Mouse (Mus musculus): ENCODE results near the gene Nkain1. TPM values are rescaled to one million over a fixed set of nuclear protein-coding genes. Genes with fewer than 3 reads are reported as not detected.

Nkain1 gene
- total RNA-seq, 2 experiments from 2014 or later: 4.0 to 7.7 TPM

- intact Hi-C loops (cut with DNase I): no loop called here
Observed at GRCm38 (mm10) chr4:130552312-130553120, 21.5 kb downstream of the Nkain1 start.

GRCm38 (mm10) chr4:130550511-130550910, 23.5 kb downstream of the Nkain1 start:
- intact Hi-C loops (cut with DNase I): no loop called here
- DNase-seq: no peak

More at GRCm38 (mm10) chr4:130552312-130553120, 21.5 kb downstream of the Nkain1 start:
- no peak for DNase-seq

- intact Hi-C loops (cut with DNase I): no loop called here
- no peak for DNase-seq
Observed at GRCm38 (mm10) chr4:130549189-130549588, 24.8 kb downstream of the Nkain1 start.

GRCm38 (mm10) chr4:130546798-130547562, 27.0 kb downstream of the Nkain1 start:
- intact Hi-C loops (cut with DNase I): no loop called here
- DNase-seq: no peak

GRCm38 (mm10) chr4:130544392-130544791, 29.6 kb downstream of the Nkain1 start:
- no peak for DNase-seq
- intact Hi-C loops (cut with DNase I): no loop called here

- intact Hi-C loops (cut with DNase I): no loop called here
- no peak for DNase-seq
Observed at GRCm38 (mm10) chr4:130543121-130543520, 30.9 kb downstream of the Nkain1 start.

- no peak for DNase-seq
- intact Hi-C loops (cut with DNase I): no loop called here
Observed at GRCm38 (mm10) chr4:130540831-130541230, 33.1 kb downstream of the Nkain1 start.

GRCm38 (mm10) chr4:130539706-130540105, 34.3 kb downstream of the Nkain1 start:
- DNase-seq: no peak
- intact Hi-C loops (cut with DNase I): no loop called here

GRCm38 (mm10) chr4:130539053-130539452, 34.9 kb downstream of the Nkain1 start:
- intact Hi-C loops (cut with DNase I): no loop called here
- no peak for DNase-seq

- intact Hi-C loops (cut with DNase I): no loop called here
- no peak for DNase-seq
Observed at GRCm38 (mm10) chr4:130537371-130537770, 36.6 kb downstream of the Nkain1 start.

- no peak for DNase-seq
Observed at GRCm38 (mm10) chr4:130535789-130536188, 38.2 kb downstream of the Nkain1 start.

GRCm38 (mm10) chr4:130533975-130534374, 40.0 kb downstream of the Nkain1 start:
- DNase-seq: peak; percentile 84 to 92
- intact Hi-C loops (cut with DNase I): loop anchor here (1.0 kb wide), 2 partner anchors 193 to 335 kb away; no protein-coding TSS in a partner anchor

More at GRCm38 (mm10) chr4:130535789-130536188, 38.2 kb downstream of the Nkain1 start:
- intact Hi-C loops (cut with DNase I): no loop called here

GRCm38 (mm10) chr4:130532347-130532746, 41.6 kb downstream of the Nkain1 start:
- no peak for DNase-seq
- intact Hi-C loops (cut with DNase I): no loop called here

GRCm38 (mm10) chr4:130531645-130532280, 42.2 kb downstream of the Nkain1 start:
- intact Hi-C loops (cut with DNase I): no loop called here
- peak; percentile 76 to 85 for DNase-seq

GRCm38 (mm10) chr4:130527804-130528203, 46.2 kb downstream of the Nkain1 start:
- no peak for DNase-seq
- intact Hi-C loops (cut with DNase I): no loop called here

- intact Hi-C loops (cut with DNase I): no loop called here
- no peak for DNase-seq
Observed at GRCm38 (mm10) chr4:130525041-130525440, 48.9 kb downstream of the Nkain1 start.

- no peak for DNase-seq
- intact Hi-C loops (cut with DNase I): no loop called here
Observed at GRCm38 (mm10) chr4:130521466-130521865, 52.5 kb downstream of the Nkain1 start.

GRCm38 (mm10) chr4:130520482-130520851, 53.5 kb downstream of the Nkain1 start:
- no peak for DNase-seq
- intact Hi-C loops (cut with DNase I): no loop called here

- peak; percentile 89 for DNase-seq
- intact Hi-C loops (cut with DNase I): no loop called here
Observed at GRCm38 (mm10) chr4:130519567-130520481, 54.1 kb downstream of the Nkain1 start.

- no peak for DNase-seq
- intact Hi-C loops (cut with DNase I): no loop called here
Observed at GRCm38 (mm10) chr4:130516490-130516889, 57.5 kb downstream of the Nkain1 start.
